Mouse (Mus musculus): ENCODE data around the gene Zfp169.

DNA sequence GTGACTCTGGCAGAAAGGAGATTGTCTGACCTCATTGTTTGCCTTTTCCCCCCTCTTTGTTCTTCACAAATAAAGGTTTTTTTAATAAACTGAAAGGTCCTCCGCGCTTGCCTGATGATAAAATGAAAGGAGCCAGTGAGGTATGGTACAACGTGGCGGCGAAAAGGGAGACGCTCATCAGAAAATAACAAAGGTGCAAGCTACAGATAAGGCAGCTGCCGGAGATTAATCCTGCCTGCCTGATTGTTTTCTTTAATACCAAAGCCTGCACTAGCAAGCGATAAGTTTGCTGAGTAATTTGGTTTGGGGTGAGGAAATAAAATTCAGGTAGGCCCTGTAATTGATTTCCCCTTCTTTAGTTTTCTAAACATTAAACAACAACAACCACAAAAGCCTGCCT lies 69.3 kb downstream of the Zfp169 start:
- no peak for TF ChIP-seq CTCF (IDR thresholded peaks at IDR 0.05; ENCODE audit: control insufficient read depth, insufficient read depth, insufficient read length)
- no peak for TF ChIP-seq MAX (IDR thresholded peaks at IDR 0.05)
- TF ChIP-seq MYOG (IDR thresholded peaks at IDR 0.05; ENCODE audit: control insufficient read depth, extremely low read depth, insufficient read length) = no peak
